Mouse (Mus musculus): ENCODE data around the gene Xrra1.
"Not testable (repeated sequence)": the region's sequence is repeated elsewhere in the genome, so short reads cannot be mapped to it uniquely, and the experiment has no call there.

Gene Xrra1

DNA sequence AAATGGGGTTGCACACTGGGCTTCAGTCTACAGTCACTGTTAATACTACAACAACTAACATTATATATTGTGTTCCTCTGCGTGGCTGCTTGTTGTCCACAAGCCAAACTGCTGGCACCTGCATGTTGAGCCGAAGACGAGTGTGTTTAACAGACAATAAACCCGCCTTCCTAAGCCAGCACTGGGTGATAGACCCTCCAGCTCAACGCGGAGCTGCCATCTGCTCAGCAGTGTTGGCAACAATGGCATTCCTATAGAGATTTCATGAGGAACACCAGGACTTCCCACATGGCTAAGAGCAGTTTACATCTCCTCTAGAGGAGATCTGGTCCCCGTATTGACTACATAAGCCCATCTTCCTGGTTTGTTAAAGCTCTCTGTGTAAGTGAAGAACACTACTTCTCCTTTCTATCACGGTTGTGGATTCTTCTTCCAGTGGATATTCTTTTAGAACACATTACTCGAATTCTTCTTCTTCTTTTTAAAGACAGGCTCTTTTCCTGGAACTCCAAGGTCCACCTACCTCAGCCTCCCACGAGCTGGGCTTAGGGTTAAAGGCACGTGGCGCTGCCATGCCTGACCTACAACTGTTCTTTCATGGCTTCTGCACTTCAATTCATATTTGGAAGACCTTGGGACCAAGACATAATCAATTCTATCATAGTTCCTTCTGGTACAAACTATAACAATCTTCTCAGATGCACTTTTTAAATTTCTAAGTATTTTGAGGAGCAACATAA lies 98.5 kb downstream of the Xrra1 start:
- DNase-seq, result no peak

GRCm38 (mm10) chr7:99960571-99960970 lies 101.7 kb downstream of the Xrra1 start:
- not testable (repeated sequence) for DNase-seq

- DNase-seq, result no peak
Measured at GRCm38 (mm10) chr7:99961518-99961917, 102.6 kb downstream of the Xrra1 start.

DNA sequence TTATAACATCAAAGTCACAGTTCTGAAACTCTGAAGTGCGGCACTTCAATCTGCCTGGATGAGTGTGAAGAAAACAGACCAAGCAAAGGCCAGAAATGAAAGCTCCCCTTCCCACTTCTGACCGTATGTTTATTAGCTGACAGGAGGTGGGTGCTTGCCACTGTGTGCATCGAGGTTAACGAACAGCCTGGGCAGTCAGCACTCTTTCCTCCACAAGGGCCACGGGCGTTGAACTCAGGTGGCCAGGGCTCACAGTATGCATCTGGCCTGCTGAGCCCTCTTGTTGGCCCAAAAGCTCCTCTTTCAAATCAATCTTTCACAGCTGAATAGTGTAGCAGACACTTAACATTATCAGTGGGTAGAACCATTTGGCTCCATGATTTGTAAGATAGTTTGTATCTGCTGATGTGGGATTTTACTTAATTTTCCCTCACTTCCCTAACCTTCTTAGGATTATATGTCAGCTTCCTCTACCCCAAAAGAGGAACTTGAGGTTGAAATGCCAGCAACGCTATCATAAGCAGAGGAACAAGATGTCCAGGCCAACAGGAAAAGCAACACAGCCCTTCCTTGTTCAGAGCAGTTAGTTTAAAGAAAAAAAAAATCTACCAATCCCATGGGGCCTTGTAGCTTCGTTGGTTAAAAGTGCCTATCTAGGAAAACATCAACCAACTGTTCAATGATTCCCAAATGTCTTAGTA lies 103.8 kb downstream of the Xrra1 start:
- DNase-seq, result no peak

DNA sequence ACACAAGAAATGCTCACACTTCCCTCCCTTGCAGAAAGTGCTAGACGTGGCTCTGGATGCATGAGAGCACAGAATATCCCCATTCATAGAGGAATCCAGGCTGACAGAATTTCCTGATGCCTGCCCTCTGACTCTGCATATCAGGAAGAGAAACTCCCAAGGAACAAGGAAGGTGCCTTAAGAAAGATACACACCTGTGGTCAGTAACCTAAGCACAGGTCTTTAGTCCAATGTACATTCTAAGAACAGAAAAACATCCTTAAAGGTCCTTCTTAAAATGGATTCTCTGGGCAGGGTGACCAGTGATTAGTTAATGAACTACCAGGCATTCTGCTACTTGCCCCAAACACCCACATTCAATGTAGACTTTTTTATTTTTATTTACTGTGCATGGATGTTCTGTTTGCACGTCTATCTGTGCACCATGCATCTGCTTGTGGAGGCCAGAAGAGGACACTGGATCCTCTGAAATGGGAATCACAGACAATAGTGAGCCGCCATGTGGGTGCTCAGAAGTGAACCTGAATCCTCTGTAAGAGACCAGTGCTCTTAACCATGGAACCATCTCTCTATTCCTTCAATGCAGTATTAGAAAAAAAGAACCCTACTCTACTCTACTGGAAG lies 104.4 kb downstream of the Xrra1 start:
- DNase-seq, result no peak

- peak; percentile 39 for DNase-seq
Measured at GRCm38 (mm10) chr7:99965020-99965841, 106.3 kb downstream of the Xrra1 start.

DNA sequence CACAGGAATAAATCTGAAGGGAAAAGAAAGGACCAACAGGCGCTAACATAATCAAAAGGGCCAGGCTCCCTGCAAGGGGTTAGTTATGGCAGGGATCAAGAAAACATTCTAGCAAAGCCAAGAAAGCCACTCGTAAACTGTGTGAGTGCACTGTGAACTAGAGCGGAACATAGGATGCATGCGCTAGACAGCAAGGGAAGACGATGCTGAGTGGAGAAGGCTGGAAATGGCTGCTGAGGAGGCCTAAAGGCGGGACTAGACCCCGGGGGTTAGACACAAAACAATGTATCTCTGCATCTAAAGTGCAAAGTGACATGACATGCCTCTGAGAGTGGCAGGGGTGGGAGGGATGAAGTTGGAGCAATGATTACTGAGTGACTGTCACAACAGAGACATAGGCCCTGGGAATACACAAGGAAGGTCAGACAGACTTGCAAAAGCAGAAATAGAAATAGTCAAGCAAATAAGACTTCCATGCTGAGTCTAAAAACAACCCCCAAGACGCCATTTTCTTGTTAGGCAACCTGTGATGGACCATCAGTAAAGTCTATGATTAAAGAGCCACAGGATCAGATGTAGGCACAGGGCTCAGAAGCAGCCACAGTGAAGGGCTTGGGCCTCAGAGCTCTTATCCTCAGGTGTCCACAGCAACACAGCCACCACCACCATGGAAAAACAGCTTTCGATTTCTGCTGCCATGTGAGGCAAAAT lies 107.2 kb downstream of the Xrra1 start:
- no peak for DNase-seq
